Mouse (Mus musculus): ENCODE results near the gene Gm10100.
"Not testable (repeated sequence)": the region's sequence is repeated elsewhere in the genome, so short reads cannot be mapped to it uniquely, and the experiment has no call there.

DNA sequence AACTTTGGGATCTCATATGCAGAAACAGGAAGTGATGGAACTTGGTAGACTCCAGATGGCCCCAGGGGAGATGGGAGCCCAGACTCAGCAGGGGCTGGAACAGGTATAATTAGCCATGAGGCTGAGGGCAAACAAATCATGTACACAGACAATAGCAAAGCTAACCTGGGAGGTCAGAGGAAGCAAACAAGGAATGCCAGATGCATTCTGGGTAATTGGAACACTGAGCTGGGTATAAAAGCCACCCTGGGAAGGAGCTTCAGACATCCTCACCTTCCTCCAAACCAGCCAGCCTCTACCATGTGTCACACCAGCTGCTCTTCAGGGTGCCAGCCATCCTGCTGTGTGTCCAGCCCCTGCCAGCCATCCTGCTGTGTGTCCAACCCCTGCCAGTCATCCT lies 15.1 kb upstream of the Gm10100 start, which contains the start of gene Gm10024:
- not testable (repeated sequence) for TF ChIP-seq CHD2 (IDR thresholded peaks at IDR 0.05; ENCODE audit: low read depth, low read length); HCFC1 (IDR thresholded peaks at IDR 0.05; ENCODE audit: borderline replicate concordance, insufficient read depth, low read length); ZC3H11A (IDR thresholded peaks at IDR 0.05; ENCODE audit: borderline replicate concordance, low read depth, low read length)
